Mouse (Mus musculus): Measurements from ENCODE around the gene Gab2. TPM values are rescaled to one million over a fixed set of nuclear protein-coding genes. Genes with fewer than 3 reads are reported as not detected.

Gab2 gene
- total and polyA plus RNA-seq, 3 experiments = 0.12 to 0.50 (median 0.30) TPM

- in situ Hi-C loops (cut with MboI; ENCODE audit: low pct_ligation_motif_present, low pct_unique_long_range_greater_than_20kb, low sequenced_read_pairs) (no loop called here), dilution Hi-C loops (cut with MboI; ENCODE audit: extremely low pct_ligation_motif_present, extremely low pct_unique_long_range_greater_than_20kb, low sequenced_read_pairs) (no loop called here)
- no peaks in the 10 kb centered on the region for H3K79me2 ChIP-seq (replicated peaks; ENCODE audit: control insufficient read depth, extremely low read depth, insufficient read depth, poor library complexity, severe bottlenecking)
- H3K4me3 ChIP-seq (replicated peaks in 1 of 3; ENCODE audit: low read depth in 2 of 3, low read length in 2 of 3, poor library complexity in 1 of 3) = no peak overlapping the region
- TF ChIP-seq UBTF (IDR thresholded peaks at IDR 0.05; ENCODE audit: low read depth, low read length) (no peak), SIN3A (IDR thresholded peaks at IDR 0.05; ENCODE audit: low read length) (no peak), USF2 (conservative IDR thresholded peaks at IDR 0.05; ENCODE audit: low read depth, low read length) (no peak), KAT2A (IDR thresholded peaks at IDR 0.05; ENCODE audit: insufficient replicate concordance, low read length) (no peak), HCFC1 (IDR thresholded peaks at IDR 0.05; ENCODE audit: low read depth, low read length) (no peak), JUN (IDR thresholded peaks at IDR 0.05; ENCODE audit: insufficient read depth, low read depth, low read length) (no peak), GABPA (IDR thresholded peaks at IDR 0.05; ENCODE audit: insufficient replicate concordance, low read depth, low read length) (no peak), MXI1 (IDR thresholded peaks at IDR 0.05; ENCODE audit: low read depth, low read length) (no peak), CTCF (conservative IDR thresholded peaks at IDR 0.05 in 1 of 2, IDR thresholded peaks at IDR 0.05 in 1 of 2; ENCODE audit: low read depth in 2 of 2, low read length in 2 of 2) (no peak), ETS1 (conservative IDR thresholded peaks at IDR 0.05; ENCODE audit: low read depth, low read length) (no peak), IRF4 (IDR thresholded peaks at IDR 0.05; ENCODE audit: low read depth, low read length) (no peak), ELF1 (IDR thresholded peaks at IDR 0.05; ENCODE audit: low read depth, low read length) (no peak), EP300 (IDR thresholded peaks at IDR 0.05; ENCODE audit: low read length) (no peak), ZC3H11A (IDR thresholded peaks at IDR 0.05; ENCODE audit: low read depth, low read length) (no peak), RCOR1 (conservative IDR thresholded peaks at IDR 0.05; ENCODE audit: low read depth, low read length) (no peak), POLR2AphosphoS2 (IDR thresholded peaks at IDR 0.05; ENCODE audit: low read depth, low read length) (no peak), NRF1 (IDR thresholded peaks at IDR 0.05; ENCODE audit: low read depth, low read length) (no peak), USF1 (IDR thresholded peaks at IDR 0.05; ENCODE audit: low read depth, low read length) (no peak), BHLHE40 (IDR thresholded peaks at IDR 0.05; ENCODE audit: low read depth, low read length) (no peak), CHD1 (IDR thresholded peaks at IDR 0.05; ENCODE audit: low read depth, low read length) (no peak)
- H3K27me3 ChIP-seq (replicated peaks) = no peaks in the 10 kb centered on the region
- peaks cover 0 to 2% of the 10 kb centered on the region in 2 experiments for H3K36me3 ChIP-seq (replicated peaks in 1 of 2; ENCODE audit: control insufficient read depth in 1 of 2, insufficient read depth in 1 of 2, low read length in 1 of 2)
- no peak for DNase-seq (ENCODE audit: extremely low read depth)
- peaks cover 7 to 17% of the 10 kb centered on the region in 2 experiments; a peak in 3 of 4 replicates for H3K4me1 ChIP-seq (ENCODE audit: control insufficient read depth in 1 of 2, insufficient read depth in 2 of 2)
- H3K9ac ChIP-seq (ENCODE audit: insufficient read depth, low read depth) = no peak overlapping the region
- H3K4me2 ChIP-seq (ENCODE audit: insufficient read depth, low read depth, poor library complexity, severe bottlenecking) = no peak overlapping the region
- H3K9me3 ChIP-seq (replicated peaks; ENCODE audit: low read length) = no peaks in the 10 kb centered on the region
- no peak overlapping the region for H3K27ac ChIP-seq (ENCODE audit: insufficient read depth, low read depth)
Measured at GRCm38 (mm10) chr7:97349438-97349837, 268.1 kb downstream of the Gab2 start.

- Histone ChIP-seq H3K4me3 (replicated peaks in 1 of 3; ENCODE audit: low read depth in 2 of 3, low read length in 2 of 3, poor library complexity in 1 of 3) (no peak overlapping the region), H3K9me3 (replicated peaks; ENCODE audit: low read length) (no peaks in the 10 kb centered on the region), H3K27ac (ENCODE audit: insufficient read depth, low read depth) (no peak overlapping the region), H3K9ac (ENCODE audit: insufficient read depth, low read depth) (no peak overlapping the region), H3K79me2 (replicated peaks; ENCODE audit: control insufficient read depth, extremely low read depth, insufficient read depth, poor library complexity, severe bottlenecking) (no peaks in the 10 kb centered on the region), H3K4me1 (ENCODE audit: control insufficient read depth in 1 of 2, insufficient read depth in 2 of 2) (peaks cover 16 to 31% of the 10 kb centered on the region in 2 experiments), H3K27me3 (replicated peaks) (no peaks in the 10 kb centered on the region), H3K36me3 (replicated peaks in 1 of 2; ENCODE audit: control insufficient read depth in 1 of 2, insufficient read depth in 1 of 2, low read length in 1 of 2) (peaks cover 0 to 2% of the 10 kb centered on the region in 2 experiments), H3K4me2 (ENCODE audit: insufficient read depth, low read depth, poor library complexity, severe bottlenecking) (no peak overlapping the region)
- no peak for DNase-seq (ENCODE audit: extremely low read depth)
- dilution Hi-C loops (cut with MboI; ENCODE audit: extremely low pct_ligation_motif_present, extremely low pct_unique_long_range_greater_than_20kb, low sequenced_read_pairs) = no loop called here
- in situ Hi-C loops (cut with MboI; ENCODE audit: low pct_ligation_motif_present, low pct_unique_long_range_greater_than_20kb, low sequenced_read_pairs) = no loop called here
- TF ChIP-seq IRF4 (IDR thresholded peaks at IDR 0.05; ENCODE audit: low read depth, low read length) = no peak
- no peak for TF ChIP-seq NRF1 (IDR thresholded peaks at IDR 0.05; ENCODE audit: low read depth, low read length)
- no peak for TF ChIP-seq SMC3 (IDR thresholded peaks at IDR 0.05; ENCODE audit: low read depth, low read length)
- TF ChIP-seq ELF1 (IDR thresholded peaks at IDR 0.05; ENCODE audit: low read depth, low read length) = no peak
Measured at GRCm38 (mm10) chr7:97350891-97351290, 269.5 kb downstream of the Gab2 start.
